8 mouse cellular contexts compared by ENCODE assay signal in the genomic region with DNA sequence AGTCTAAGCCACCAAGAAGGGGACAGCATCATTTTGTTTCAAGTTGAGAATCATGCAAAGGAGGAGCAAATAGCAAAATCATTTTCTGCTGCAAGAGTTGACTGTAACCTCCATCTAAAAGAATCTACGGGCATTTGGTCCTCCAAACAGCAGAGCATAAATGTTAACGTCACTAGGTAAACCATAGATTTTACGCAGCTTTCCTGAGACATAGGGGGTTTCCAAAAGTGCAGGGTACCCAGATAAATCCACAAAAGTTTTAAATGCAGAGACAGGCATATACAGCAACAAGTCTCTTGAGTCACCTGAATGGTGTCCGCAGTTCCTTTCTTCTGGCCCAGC. TPM values are rescaled to one million over a fixed set of nuclear protein-coding genes. Genes with fewer than 3 reads are reported as not detected.
DNase-seq lines count a peak whose midpoint lies in the region; ATAC-seq and TF ChIP-seq lines count a peak whose summit lies in the region.

No protein-coding gene starts in this region.

- H3K36me3 ChIP-seq in kidney, postnatal 0 days (ENCODE audit: insufficient read depth, low read length): no peaks in the 10 kb centered on the region
- H3K36me3 ChIP-seq in embryonic facial prominence, embryonic 12.5 days: no peaks in the 10 kb centered on the region
- no peaks in the 10 kb centered on the region for H3K36me3 ChIP-seq in intestine, embryonic 16.5 days (ENCODE audit: control insufficient read depth, insufficient read depth, low read length)
- H3K36me3 ChIP-seq in myocyte (ENCODE audit: control insufficient read depth, insufficient read depth): no peaks in the 10 kb centered on the region

- no peak for TF ChIP-seq CTCF in kidney, postnatal 0 days (IDR thresholded peaks at IDR 0.05; ENCODE audit: low read depth)

- H3K27ac ChIP-seq in kidney, postnatal 0 days: no peak overlapping the region
- peak overlapping the region; percentile 90 for H3K27ac ChIP-seq in embryonic facial prominence, embryonic 12.5 days
- H3K27ac ChIP-seq in intestine, embryonic 16.5 days (ENCODE audit: low read length): peak overlapping the region; percentile 92

- peak overlapping the region; percentile 73 for H3K9ac ChIP-seq in kidney, postnatal 0 days (ENCODE audit: low read depth, low read length)
- peak overlapping the region; percentile 51; the same call in 1 of the 2 replicates for H3K9ac ChIP-seq in embryonic facial prominence, embryonic 12.5 days
- peak overlapping the region; percentile 78 for H3K9ac ChIP-seq in intestine, embryonic 16.5 days (ENCODE audit: low read depth, low read length)

- TF ChIP-seq POLR2A in myocyte (IDR thresholded peaks at IDR 0.05; ENCODE audit: insufficient read length, low read depth): peak; percentile 32

- 14% methylated on average over 4 of the region's 4 CpGs for WGBS in kidney, postnatal 0 days
- WGBS in embryonic facial prominence, embryonic 12.5 days: 18% methylated on average over 4 of the region's 4 CpGs
- WGBS in intestine, embryonic 16.5 days: 9% methylated on average over 4 of the region's 4 CpGs

- no peaks in the 10 kb centered on the region for H3K9me3 ChIP-seq in kidney, postnatal 0 days (replicated peaks; ENCODE audit: low read length)
- H3K9me3 ChIP-seq in embryonic facial prominence, embryonic 12.5 days: no peaks in the 10 kb centered on the region
- H3K9me3 ChIP-seq in intestine, embryonic 16.5 days (ENCODE audit: control insufficient read depth, low read length): no peaks in the 10 kb centered on the region

- no peaks in the 10 kb centered on the region for H3K79me2 ChIP-seq in myocyte (ENCODE audit: control insufficient read depth, insufficient read depth)

- no peak for ATAC-seq in kidney, postnatal 0 days (replicated peaks; ENCODE audit: low FRiP score, low read depth)
- ATAC-seq in embryonic facial prominence, embryonic 12.5 days (ENCODE audit: insufficient number of reproducible peaks, insufficient read depth, low FRiP score, low TSS enrichment): no peak; the same call in 1 of the 2 replicates
- no peak for ATAC-seq in intestine, embryonic 16.5 days

- no peaks in the 10 kb centered on the region; the same call in 1 of the 2 replicates for H3K27me3 ChIP-seq in kidney, postnatal 0 days (ENCODE audit: insufficient read depth, low read length)
- H3K27me3 ChIP-seq in embryonic facial prominence, embryonic 12.5 days: no peaks in the 10 kb centered on the region
- no peaks in the 10 kb centered on the region for H3K27me3 ChIP-seq in intestine, embryonic 16.5 days (replicated peaks; ENCODE audit: control insufficient read depth, insufficient read depth, low read length)
- H3K27me3 ChIP-seq in myocyte (ENCODE audit: control insufficient read depth, insufficient read depth, insufficient read length): no peaks in the 10 kb centered on the region

- H3K4me2 ChIP-seq in kidney, postnatal 0 days (ENCODE audit: low read length): peak overlapping the region; percentile 60
- H3K4me2 ChIP-seq in embryonic facial prominence, embryonic 12.5 days (replicated peaks): peak overlapping the region; percentile 44
- H3K4me2 ChIP-seq in intestine, embryonic 16.5 days (ENCODE audit: low read depth, low read length): peak overlapping the region; percentile 60
- H3K4me2 ChIP-seq in myocyte (ENCODE audit: low read depth): peak overlapping the region; percentile 78

- H3ac ChIP-seq in myocyte (ENCODE audit: control insufficient read depth, insufficient read length): no peak overlapping the region

- no peaks in the 10 kb centered on the region for H3K4me1 ChIP-seq in kidney, postnatal 0 days (replicated peaks; ENCODE audit: insufficient read depth, low read length)
- H3K4me1 ChIP-seq in embryonic facial prominence, embryonic 12.5 days: peaks cover 3% of the 10 kb centered on the region; the same call in 1 of the 2 replicates
- H3K4me1 ChIP-seq in intestine, embryonic 16.5 days (ENCODE audit: control insufficient read depth, insufficient read depth, low read length): peaks cover 4% of the 10 kb centered on the region

- no peak for DNase-seq in kidney, postnatal 0 days (ENCODE audit: low spot score)
- DNase-seq in kidney, adult 11 months: no peak
- DNase-seq in embryo, embryonic 9.5 days (ENCODE audit: extremely low spot score): no peak
- no peak for DNase-seq in thymus, postnatal 14 days
- no peak for DNase-seq in right cerebral cortex, postnatal 14 days

- H3K4me3 ChIP-seq in kidney, postnatal 0 days (replicated peaks; ENCODE audit: low read depth, low read length): peak overlapping the region; percentile 74
- peak overlapping the region; percentile 53 for H3K4me3 ChIP-seq in embryonic facial prominence, embryonic 12.5 days
- peak overlapping the region; percentile 80 for H3K4me3 ChIP-seq in intestine, embryonic 16.5 days (ENCODE audit: low read length)
- peak overlapping the region; percentile 50 for H3K4me3 ChIP-seq in myocyte

TF ChIP-seq in myocyte, 11 proteins besides CTCF, POLR2A, EP300 and RAD21:
- no peak for TF ChIP-seq USF1 (IDR thresholded peaks at IDR 0.05; ENCODE audit: low read depth)
- TF ChIP-seq POLR2AphosphoS2 (IDR thresholded peaks at IDR 0.05; ENCODE audit: insufficient read length, low read depth): peak; percentile 55

RNA-seq across cellular contexts. Expression of gene Gpd2, which starts 56.1 kb away (rescaled TPM):
- polyA plus RNA-seq in kidney, postnatal 0 days (2015; fragmentation: Nextera tagmentation; extraction: Ambion mirVana): 11.9 and 15.4 TPM in 2 replicates
- polyA plus RNA-seq in embryonic facial prominence, embryonic 12.5 days (2016; fragmentation: Nextera tagmentation; extraction: Ambion mirVana): 17.9 and 18.3 TPM in 2 replicates
- 23.0 and 27.0 TPM in 2 replicates for polyA plus RNA-seq in intestine, embryonic 16.5 days (2015; fragmentation: Nextera tagmentation; extraction: Ambion mirVana)
- polyA plus RNA-seq in myocyte (2012; fragmentation: generic; extraction: Trizol): 11.1 TPM

RNA-seq across cellular contexts. Expression of gene Nr4a2, which starts 57.5 kb away (rescaled TPM):
- polyA plus RNA-seq in kidney, postnatal 0 days (2015; fragmentation: Nextera tagmentation; extraction: Ambion mirVana): 1.9 and 2.0 TPM in 2 replicates
- polyA plus RNA-seq in embryonic facial prominence, embryonic 12.5 days (2016; fragmentation: Nextera tagmentation; extraction: Ambion mirVana): 7.5 and 8.4 TPM in 2 replicates
- polyA plus RNA-seq in intestine, embryonic 16.5 days (2015; fragmentation: Nextera tagmentation; extraction: Ambion mirVana): 2.7 and 2.9 TPM in 2 replicates
- 1.5 TPM for polyA plus RNA-seq in myocyte (2012; fragmentation: generic; extraction: Trizol)
